Mouse (Mus musculus) adrenal gland, postnatal 4 days (tissue): ENCODE data around the gene Osgepl1. TPM values are rescaled to one million over a fixed set of nuclear protein-coding genes. Genes with fewer than 3 reads are reported as not detected.

Source experiments
- total RNA-seq, 2 experiments: library from RNA; stranded (reverse); gene quantifications; 2 replicates each; pipeline ENCODE4 v1.2.3; 2021

The Osgepl1 gene
- total RNA-seq, 2 experiments from 2014 or later: 23.7 to 25.3 TPM

Other genes starting within 250 kb of the Osgepl1 start
- not detected for gene 1700019A02Rik, start 126.0 kb upstream of the Osgepl1 start, total RNA-seq
- 10 to 100 TPM; 10.4 to 12.5 TPM for gene Pms1, start 16.6 kb upstream of the Osgepl1 start, total RNA-seq
- gene Ormdl1, start 16.5 kb upstream of the Osgepl1 start, total RNA-seq: 10 to 100 TPM; 17.6 to 18.5 TPM
- not detected for gene Gm28778, start 16.5 kb upstream of the Osgepl1 start, total RNA-seq
- gene Asdurf, start 39.0 kb downstream of the Osgepl1 start, total RNA-seq: not detected
- not detected for gene Gm28551, start 39.0 kb downstream of the Osgepl1 start, total RNA-seq
- gene Asnsd1, start 39.1 kb downstream of the Osgepl1 start, total RNA-seq: 10 to 100 TPM; 40.9 to 43.6 TPM